Mouse (Mus musculus) common myeloid progenitor, adult 5-6 weeks (primary cell): ENCODE results near the gene Gata3. TPM values are rescaled to one million over a fixed set of nuclear protein-coding genes. Genes with fewer than 3 reads are reported as not detected.

Experiments used
- ATAC-seq: replicated peaks from 2 replicates; pipeline ENCODE4 v1.8.0; 2016; ENCODE audit warnings: low read depth, mild to moderate bottlenecking, moderate TSS enrichment, inconsistent platforms; ENCODE audit not compliant: poor library complexity, severe bottlenecking
- total RNA-seq: library from RNA; stranded (forward); fragments of 200-1000, 187-1606 nt; gene quantifications from 2 replicates; pipeline ENCODE4 v1.2.3, GENCODE M21; 2017

The Gata3 gene
- total RNA-seq, 1 experiment from 2014 or later, result 1.1 TPM

DNA sequence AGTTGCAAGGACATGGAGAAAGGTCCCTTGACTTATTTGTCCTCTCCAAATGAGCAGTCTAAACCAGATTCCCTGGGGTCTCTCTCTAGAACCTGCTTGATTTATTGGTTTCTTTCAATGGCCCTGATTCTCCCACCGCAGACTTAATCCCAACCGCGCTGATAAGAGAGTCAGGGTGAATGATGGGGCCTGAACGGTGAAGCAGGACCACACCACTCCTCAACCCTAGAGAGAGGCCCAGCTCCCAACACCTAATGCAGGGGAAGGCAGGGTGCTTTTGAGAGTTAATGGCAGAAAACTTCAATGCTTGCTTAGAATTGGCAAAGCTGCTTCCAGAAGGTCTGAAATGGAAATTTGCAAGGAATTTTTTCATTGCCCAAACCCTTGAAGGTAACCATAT is 14.6 kb downstream of the Gata3 start:
- ATAC-seq, result no peak

DNA sequence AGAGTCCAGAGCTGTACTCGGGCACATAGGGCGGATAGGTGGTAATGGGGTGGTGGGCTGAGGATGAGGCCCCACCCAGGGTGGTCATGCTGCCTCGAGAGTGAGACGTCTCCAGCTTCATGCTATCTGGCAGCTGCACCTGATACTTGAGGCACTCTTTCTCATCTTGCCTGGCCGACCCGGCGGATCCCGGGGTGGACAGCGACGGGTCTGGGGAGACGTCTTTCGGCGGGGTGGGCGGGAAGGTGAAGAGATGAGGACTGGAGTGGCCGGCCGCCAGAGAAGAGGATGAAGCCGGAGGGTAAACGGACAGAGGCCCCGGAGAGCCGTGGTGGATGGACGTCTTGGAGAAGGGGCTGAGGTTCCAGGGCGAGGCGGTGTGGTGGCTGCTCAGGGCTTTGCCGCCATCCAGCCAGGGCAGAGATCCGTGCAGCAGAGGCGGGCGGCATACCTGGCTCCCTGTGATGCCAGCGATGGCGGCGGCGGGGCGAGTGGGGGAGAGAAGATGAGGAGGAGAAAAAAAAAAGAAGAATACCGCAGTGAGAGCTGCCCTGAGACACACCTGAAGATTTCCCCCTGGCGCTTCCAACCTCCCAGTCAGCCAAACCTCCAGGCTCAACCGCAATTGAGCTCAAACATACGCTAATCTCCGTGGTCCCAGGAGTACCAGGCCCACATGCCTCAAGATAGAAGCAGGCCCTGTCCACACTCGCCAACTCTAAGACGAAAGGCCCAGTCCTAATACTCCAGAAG is 15.2 kb downstream of the Gata3 start:
- no peak for ATAC-seq

DNA sequence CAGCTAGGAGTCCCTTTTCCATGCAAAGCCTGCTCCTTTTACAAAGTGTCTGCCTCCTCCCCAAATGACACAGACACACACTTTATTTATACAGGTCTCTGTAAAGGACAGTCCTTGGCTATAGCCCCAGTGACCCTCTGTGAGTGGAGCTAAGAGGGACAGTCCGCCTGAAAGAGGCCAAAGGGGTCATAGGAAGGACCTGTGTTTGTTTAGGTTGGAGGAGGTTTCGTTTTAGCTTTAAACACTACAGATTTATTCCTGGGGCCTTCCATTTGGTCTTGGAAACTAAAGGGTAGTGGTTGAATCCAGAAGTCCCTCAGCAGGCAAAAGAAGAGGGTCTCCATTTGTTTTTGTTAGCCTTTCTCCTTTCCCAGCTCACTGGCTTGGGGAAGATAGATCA is 16.1 kb downstream of the Gata3 start:
- no peak for ATAC-seq

DNA sequence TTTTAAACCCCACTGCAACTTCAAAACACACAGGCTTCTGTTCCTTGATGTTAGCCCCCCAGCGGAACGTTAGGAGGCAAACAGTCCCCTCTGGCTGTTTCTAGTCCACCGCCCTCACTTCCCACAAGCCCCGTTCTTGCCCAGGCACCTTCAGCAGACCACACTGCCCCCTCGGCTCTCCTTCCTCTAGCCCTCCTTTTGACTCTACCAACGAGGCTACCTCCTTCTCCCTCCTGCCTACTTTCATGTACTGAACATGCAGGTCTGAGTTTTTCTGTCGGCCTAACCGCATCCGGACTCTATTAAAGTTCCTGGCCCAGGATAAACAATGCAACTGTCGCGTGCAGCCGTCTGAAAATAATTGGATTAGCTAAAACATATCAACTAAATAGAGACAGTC is 17.2 kb downstream of the Gata3 start:
- ATAC-seq, result peak; percentile 3; the same call in 1 of the 2 replicates

DNA sequence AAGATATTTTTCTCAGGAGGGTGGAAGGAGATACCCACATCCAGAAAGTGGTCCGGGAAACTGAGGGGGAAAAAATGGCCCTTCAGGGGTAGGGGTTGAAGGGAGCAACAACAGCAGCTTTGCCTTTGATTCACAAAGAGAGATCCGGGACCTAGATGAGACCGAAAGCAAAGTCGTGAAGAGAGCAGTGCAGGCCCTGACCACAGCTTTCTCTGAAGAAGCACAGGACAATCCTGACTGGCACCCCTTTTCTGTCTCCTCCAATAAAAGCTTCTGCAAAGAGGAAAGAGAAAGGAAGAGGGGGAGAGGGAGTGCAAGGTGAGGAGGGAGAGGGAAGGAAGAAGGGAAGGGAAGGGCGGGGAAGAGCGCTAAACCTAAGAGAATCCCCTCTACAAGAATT is 18.0 kb downstream of the Gata3 start:
- ATAC-seq, result no peak

DNA sequence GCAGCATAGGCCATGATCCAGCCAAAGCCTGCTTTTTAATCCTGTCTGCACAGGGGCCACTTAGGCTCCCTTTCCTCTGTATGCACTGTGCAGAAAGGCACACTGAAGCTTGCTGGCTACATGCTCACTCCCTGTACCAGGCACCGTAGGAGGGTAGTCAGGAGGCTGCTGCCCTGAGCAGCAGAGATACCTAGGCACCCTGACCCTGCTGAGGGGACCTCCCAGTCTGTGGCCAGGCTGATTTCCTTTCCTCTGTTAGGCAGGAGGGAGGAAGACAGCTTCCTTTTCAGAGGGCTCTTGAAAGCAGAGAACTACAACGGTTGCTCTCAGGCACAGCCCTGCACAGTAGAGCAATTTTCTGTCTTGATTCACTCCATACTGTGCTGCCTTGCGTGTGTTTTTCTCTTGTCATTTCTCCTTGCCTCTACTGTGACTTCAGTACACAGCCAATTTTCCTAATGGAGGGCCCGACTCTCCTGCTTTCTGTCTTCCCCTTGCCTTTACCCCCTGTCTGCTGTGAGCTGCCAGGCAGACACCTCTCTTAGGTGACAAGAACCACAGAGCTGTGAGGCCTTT is 18.6 kb downstream of the Gata3 start:
- ATAC-seq, result peak; percentile 65

DNA sequence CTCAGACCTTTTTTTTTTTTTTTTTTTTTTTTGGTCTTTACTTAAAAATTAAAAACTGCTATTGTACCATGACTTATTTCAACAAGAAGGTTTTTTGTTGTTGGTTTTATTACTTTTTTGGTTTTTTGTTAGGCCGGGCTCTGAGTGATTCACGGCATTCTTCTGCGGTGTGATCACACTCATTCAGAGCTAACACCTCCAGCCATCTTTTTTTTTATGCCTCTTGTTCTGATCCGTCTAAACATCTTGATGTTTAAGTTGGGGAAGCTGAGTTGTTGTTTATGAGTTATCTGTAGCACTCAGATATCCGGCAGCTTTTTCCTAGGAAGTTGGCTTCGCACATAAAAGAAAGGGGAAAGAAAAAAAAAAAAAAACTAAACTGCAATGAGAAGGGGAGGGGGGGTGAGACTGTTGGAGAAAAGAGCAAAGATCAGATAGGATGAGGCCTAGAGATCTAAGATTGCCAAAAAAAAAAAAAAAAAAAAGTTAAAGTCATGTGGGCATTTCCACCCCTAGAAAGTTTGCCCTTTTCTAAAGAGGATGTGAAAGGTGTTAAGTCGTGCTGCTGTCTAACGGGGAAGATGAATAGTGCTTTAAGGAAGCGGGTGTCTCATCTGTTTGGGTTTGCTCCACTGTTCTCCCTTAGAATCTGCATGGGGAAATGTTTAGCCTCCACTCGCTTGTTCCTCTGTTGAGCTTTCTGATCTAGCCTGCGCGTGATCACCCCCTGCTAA is 22.6 kb downstream of the Gata3 start:
- peak; percentile 26; the same call in 1 of the 2 replicates for ATAC-seq

DNA sequence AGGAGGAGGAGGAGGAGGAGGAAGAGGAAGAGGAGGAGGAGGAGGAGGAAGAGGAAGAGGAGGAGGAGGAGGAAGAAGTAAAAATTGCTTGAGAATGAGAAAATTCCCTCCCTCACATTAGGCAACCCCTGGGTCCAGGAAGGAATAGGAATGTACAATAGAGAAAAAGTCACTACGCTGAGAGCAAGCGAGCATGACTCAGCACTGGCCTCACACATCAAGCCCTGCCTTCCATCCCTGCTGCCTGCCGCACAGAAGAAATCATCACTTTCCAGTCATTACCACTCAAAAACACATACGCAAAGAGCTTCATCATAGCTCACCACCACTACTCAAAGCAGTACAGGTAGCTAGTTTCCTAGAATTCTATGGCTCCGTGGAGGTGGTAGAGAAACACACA is 29.1 kb downstream of the Gata3 start:
- ATAC-seq, result peak; percentile 76

DNA sequence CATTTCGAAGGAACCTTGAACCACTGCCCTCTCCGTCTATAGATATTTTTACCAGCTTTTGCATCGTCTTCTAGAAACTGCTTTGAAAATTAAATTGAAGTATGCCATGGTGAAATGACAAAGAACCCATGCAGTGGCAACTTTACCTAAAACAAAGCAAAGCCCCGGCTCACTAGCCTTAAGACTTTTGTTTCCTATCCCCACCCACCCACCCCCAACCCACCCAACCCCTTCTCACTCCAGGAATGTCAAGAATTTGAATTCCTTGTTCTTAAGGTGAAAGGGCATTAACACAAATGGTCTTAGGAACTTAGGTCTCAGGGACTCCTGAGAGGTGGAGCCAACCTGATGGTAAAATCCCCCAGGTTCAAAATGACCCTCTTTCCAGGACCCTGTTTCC is 34.0 kb downstream of the Gata3 start:
- ATAC-seq, result no peak

DNA sequence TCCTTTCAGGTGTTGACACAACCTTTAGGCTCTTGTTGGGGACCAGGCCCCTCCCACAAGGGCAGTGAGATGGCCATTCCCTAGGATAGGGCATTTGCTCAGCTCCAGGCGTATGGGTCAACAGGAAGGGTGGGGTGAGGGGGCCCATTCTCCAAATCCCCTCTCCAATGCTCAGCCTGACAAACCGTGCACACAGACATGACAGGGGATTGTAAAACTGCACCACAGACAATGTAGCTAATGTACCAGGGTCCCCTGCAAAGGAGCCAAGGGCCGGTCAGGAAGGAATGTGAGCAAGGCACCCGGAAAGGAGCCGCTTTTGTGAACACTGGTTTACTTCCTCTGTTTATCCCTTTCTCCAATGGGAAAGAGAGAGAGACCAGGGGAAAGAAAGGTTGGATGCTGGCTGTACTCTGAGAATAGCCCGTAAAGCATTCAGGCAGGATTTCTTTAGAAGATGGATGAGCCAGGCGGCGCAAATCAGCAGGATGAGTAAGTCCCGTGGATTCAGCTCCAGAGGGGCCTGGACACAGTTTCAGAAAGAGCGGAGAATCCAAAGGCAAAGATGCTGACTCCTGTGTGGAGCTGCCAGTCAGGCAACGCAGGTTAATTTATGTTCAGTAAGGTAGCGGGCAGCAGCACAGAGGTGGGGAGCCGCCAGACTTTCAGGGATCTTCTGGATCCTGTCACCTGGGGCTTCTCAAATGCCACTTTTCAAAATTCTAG is 36.8 kb downstream of the Gata3 start:
- ATAC-seq, result no peak

DNA sequence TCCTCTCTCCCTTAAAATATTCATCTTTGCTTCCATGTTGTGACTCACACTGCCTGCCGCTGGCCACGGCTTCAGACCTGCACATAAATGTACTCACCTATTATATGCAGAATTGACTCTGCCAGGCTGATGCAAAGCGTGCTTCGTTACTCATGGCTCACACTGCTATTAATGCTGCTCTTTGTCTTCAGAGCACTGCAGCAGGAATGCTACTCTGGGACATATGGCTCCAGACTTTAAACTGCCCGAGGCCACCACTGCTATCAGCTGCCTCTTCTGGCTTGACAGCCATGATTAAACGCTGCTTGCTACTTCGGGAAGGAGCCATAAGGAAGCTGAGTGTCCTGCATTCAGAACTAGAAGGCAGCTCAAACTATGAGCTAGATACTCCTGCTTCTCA is 54.6 kb downstream of the Gata3 start:
- ATAC-seq, result no peak

DNA sequence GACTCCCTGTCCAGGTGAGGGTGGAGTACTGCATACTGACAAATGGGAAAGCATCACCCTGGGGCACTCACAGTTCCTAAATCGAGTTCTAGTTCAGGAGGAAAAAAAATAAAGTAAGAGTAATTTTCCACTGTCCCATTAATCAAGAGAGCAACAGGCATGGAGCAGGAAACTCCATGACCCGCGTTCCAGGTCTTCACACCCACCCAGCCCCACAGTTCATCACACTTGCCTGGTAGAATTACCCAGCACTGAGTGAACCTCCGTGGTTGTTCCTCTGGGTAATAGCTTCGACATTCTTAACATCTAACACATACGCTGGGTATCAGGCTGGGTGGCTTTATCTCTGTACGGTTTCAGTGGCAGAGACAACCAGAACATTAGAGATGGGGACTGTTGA is 56.1 kb downstream of the Gata3 start:
- no peak for ATAC-seq

DNA sequence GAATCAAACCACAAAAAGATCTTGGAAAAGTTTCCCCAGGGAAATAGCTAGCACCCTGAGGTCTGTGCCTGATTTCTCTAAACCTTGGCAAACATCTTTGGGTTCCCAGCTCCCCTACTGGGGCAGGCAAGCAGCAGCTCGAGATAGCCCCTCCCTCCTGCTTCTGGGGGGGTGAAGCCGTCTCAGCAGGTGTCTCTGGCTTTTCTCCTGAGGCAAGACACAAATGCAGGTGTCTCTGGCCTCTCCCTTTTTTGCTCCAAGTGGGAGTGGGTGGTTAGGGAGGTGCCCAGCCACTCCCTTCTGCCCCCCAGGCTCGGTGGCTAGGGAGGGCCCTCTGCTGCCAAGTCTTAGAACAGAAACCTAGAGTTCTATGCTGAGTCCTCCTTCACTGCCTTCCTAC is 62.2 kb downstream of the Gata3 start:
- no peak for ATAC-seq

DNA sequence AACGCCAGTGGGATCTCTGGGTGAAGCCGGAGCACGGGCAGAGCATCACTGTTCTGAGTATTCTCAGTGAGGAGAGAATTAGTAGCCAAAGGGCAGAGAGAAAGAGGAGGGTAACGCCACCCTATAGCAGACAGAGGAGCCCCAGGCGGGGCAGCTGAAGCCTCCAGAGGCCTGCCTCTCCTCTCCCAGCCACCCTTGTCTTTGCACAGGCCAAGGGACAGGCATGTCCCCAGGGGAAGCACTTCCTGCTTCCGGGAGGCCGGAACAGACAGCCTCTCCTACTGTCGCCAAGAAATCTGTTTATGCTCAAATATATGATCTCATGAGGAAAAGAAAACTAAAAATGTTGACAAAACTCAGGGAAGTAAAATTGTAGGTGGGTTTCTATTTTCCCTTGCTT is 69.2 kb downstream of the Gata3 start:
- ATAC-seq, result no peak

DNA sequence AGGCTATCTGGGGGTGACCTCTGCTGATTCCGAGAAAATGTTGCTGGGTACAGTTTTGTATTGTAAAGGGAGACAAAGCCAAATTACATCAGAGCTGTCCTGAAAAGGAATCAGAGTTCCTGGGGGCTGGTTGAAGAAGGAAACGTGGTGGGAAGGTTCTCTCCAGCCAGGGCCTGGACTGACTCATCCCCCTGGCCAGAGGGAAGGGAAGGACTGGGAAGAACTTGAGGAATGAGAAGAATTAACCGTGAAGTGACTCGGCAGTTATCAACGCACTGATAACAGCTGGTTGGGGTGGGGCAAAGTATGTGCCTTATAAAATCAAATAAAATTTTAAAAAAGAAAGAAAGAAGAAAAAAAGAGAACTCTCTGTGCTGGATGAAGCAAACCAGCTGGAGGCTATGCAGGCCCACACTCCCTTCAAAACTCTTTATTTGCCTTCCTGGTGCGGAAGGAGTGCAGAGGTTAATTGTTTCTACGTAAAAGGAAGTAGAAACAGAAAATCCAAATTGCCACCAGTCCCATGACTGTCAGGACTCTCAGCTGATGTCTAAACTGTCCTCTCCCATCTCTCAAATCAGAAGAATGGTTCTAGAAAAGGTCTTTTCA is 71.6 kb downstream of the Gata3 start:
- no peak for ATAC-seq

Other genes starting within 250 kb of the Gata3 start
- not detected in 2 replicates for gene 4930412O13Rik, start 8.8 kb downstream of the Gata3 start, total RNA-seq
- gene 9230102O04Rik, start 494 bp downstream of the Gata3 start, total RNA-seq, result not detected in 2 replicates
- gene Taf3, start 158.6 kb upstream of the Gata3 start, total RNA-seq, result 11.7 and 13.8 TPM in 2 replicates
- 446 and 456 TPM in 2 replicates for gene Atp5c1, start 190.5 kb upstream of the Gata3 start, total RNA-seq
- 34.5 and 42.6 TPM in 2 replicates for gene Kin, start 190.6 kb upstream of the Gata3 start, total RNA-seq
- gene Itih2, start 241.4 kb upstream of the Gata3 start, total RNA-seq, result not detected in 2 replicates